Mouse (Mus musculus) hindbrain, embryonic 12.5 days (tissue): ENCODE data around the gene Map4. TPM values are rescaled to one million over a fixed set of nuclear protein-coding genes. Genes with fewer than 3 reads are reported as not detected.
"Not testable (repeated sequence)": the region's sequence is repeated elsewhere in the genome, so short reads cannot be mapped to it uniquely, and the experiment has no call there.

Experiments used
- ATAC-seq: fragments of 200-750 bp; cut with Nextera tagmentation; 2 replicates; pipeline ENCODE4 v1.8.0; 2017; ENCODE audit warnings: moderate TSS enrichment; ENCODE audit not compliant: low FRiP score
- H3K27ac ChIP-seq: fragments of 300-500 bp; sonication (generic); 2 replicates; pipeline ENCODE4 v1.5.1; 2016; ENCODE audit warnings: mild to moderate bottlenecking
- H3K27me3 ChIP-seq: fragments of 300-500 bp; sonication (generic); 2 replicates; pipeline ENCODE4 v1.6.1; 2016; ENCODE audit warnings: mild to moderate bottlenecking
- H3K36me3 ChIP-seq: fragments of 300-500 bp; sonication (generic); 2 replicates; pipeline ENCODE4 v1.6.1; 2016; ENCODE audit warnings: mild to moderate bottlenecking
- H3K4me1 ChIP-seq: fragments of 300-500 bp; sonication (generic); 2 replicates; pipeline ENCODE4 v1.6.1; 2016
- H3K4me2 ChIP-seq: fragments of 300-500 bp; sonication (generic); replicated peaks from 2 replicates; pipeline ENCODE4 v1.6.1; 2016; ENCODE audit warnings: mild to moderate bottlenecking
- H3K4me3 ChIP-seq: fragments of 300-500 bp; sonication (generic); 2 replicates; pipeline ENCODE4 v1.5.1; 2016; ENCODE audit warnings: mild to moderate bottlenecking
- H3K9ac ChIP-seq: fragments of 300-500 bp; sonication (generic); 2 replicates; pipeline ENCODE4 v1.6.1; 2016; ENCODE audit warnings: mild to moderate bottlenecking, moderate library complexity
- H3K9me3 ChIP-seq: fragments of 300-500 bp; sonication (generic); replicated peaks from 2 replicates; pipeline ENCODE4 v1.6.1; 2016; ENCODE audit warnings: mild to moderate bottlenecking
- WGBS: fragments of 180-500 bp; shearing (Covaris S2); methylation state at CpG from one replicate; pipeline ENCODE4 v1.1.7; 2016; 5-methylcytosine and 5-hydroxymethylcytosine counted together
- microRNA-seq: library from miRNA; unstranded; fragments of <30 nt; microRNA quantifications from one replicate; pipeline ENCODE4, GENCODE M21; 2017
- polyA plus RNA-seq: library from polyadenylated mRNA; unstranded; fragments of >200 nt; fragmentation: Nextera tagmentation; extraction: Ambion mirVana; gene quantifications from 2 replicates; pipeline ENCODE4 v1.2.1, GENCODE M21; 2016

Gene Map4
- polyA plus RNA-seq, 1 experiment from 2014 or later = 137 TPM

DNA sequence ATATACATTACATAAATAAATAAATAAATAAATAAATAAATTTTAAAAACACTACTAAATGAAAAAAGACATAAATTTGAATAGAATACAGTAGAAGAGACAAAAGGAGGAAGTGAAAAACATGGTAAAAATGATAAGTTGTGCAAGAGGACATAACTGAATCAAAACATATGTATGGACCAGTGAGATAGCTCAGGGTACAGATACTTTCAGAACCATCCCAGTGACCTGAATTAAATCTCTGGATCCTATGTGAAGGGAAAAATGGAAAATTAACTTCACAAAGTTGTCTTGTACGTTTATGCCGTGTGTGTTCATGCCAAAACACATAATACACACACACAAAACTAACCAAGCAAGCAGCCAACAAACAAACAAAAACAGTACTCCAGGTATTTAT is 192.1 kb downstream of the Map4 start:
- Histone ChIP-seq H3K9me3 (no peaks in the 10 kb centered on the region), H3K4me1 (peaks cover 9% of the 10 kb centered on the region), H3K4me3 (no peak overlapping the region), H3K27ac (no peak overlapping the region), H3K27me3 (no peaks in the 10 kb centered on the region), H3K9ac (no peak overlapping the region), H3K4me2 (no peak overlapping the region), H3K36me3 (no peaks in the 10 kb centered on the region)
- ATAC-seq = no peak
- WGBS = 87% methylated on average over 2 of the region's 2 CpGs

DNA sequence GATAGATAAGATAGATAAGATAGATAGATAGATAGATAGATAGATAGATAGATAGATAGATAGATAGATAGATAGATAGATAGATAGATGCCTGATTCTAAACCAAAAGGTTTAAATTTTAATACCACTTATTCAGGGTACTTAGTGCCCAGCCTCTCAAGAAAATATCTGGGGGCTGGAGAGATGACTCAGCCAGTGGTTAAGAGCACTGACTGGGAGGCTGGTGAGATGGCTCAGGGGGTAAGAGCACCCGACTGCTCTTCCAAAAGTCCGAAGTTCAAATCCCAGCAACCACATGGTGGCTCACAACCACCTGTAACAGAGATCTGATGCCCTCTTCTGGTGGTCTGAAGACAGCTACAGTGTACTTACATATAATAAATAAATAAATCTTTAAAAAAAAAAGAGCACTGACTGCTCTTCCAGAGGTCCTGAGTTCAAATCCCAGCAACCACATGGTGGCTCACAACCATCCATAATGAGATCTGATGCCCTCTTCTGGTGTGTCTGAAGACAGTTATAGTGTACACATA is 192.8 kb downstream of the Map4 start:
- H3K4me3 ChIP-seq, H3K4me2 ChIP-seq, H3K27me3 ChIP-seq, H3K9ac ChIP-seq, H3K27ac ChIP-seq, H3K36me3 ChIP-seq, H3K4me1 ChIP-seq, ATAC-seq, H3K9me3 ChIP-seq: not testable (repeated sequence)
- WGBS = 56% methylated on average over 2 of the region's 2 CpGs

- H3K27me3 ChIP-seq = no peaks in the 10 kb centered on the region
- no peaks in the 10 kb centered on the region for H3K9me3 ChIP-seq
- H3K27ac ChIP-seq = peak overlapping the region; percentile 93
- WGBS = 29% methylated on average over 10 of the region's 10 CpGs
- H3K4me1 ChIP-seq = peaks cover 26% of the 10 kb centered on the region
- ATAC-seq = no peak
- H3K9ac ChIP-seq = peak overlapping the region; percentile 92
- H3K4me3 ChIP-seq = peak overlapping the region; percentile 96
- peak overlapping the region; percentile 60 for H3K4me2 ChIP-seq
- peaks cover 13% of the 10 kb centered on the region for H3K36me3 ChIP-seq
Measured at GRCm38 (mm10) chr9:110130896-110131524, 199.8 kb downstream of the Map4 start.

GRCm38 (mm10) chr9:110131525-110132197 is 200.4 kb downstream of the Map4 start:
- ATAC-seq = peak; percentile 95
- Histone ChIP-seq H3K36me3 (peaks cover 20% of the 10 kb centered on the region), H3K4me3 (peak overlapping the region; percentile 96), H3K27ac (peak overlapping the region; percentile 93), H3K9ac (peak overlapping the region; percentile 92), H3K9me3 (no peaks in the 10 kb centered on the region), H3K4me2 (peak overlapping the region; percentile 60), H3K27me3 (no peaks in the 10 kb centered on the region), H3K4me1 (peaks cover 26% of the 10 kb centered on the region)
- under 1% methylated on average over 64 of the region's 64 CpGs for WGBS

- ATAC-seq = peak; percentile 73
- Histone ChIP-seq H3K4me2 (peak overlapping the region; percentile 60), H3K27me3 (no peaks in the 10 kb centered on the region), H3K27ac (peak overlapping the region; percentile 93), H3K9ac (peak overlapping the region; percentile 92), H3K9me3 (no peaks in the 10 kb centered on the region), H3K4me1 (peaks cover 26% of the 10 kb centered on the region), H3K4me3 (peak overlapping the region; percentile 96), H3K36me3 (peaks cover 25% of the 10 kb centered on the region)
- under 1% methylated on average over 36 of the region's 38 CpGs for WGBS
Measured at GRCm38 (mm10) chr9:110132201-110132605, 200.9 kb downstream of the Map4 start.

DNA sequence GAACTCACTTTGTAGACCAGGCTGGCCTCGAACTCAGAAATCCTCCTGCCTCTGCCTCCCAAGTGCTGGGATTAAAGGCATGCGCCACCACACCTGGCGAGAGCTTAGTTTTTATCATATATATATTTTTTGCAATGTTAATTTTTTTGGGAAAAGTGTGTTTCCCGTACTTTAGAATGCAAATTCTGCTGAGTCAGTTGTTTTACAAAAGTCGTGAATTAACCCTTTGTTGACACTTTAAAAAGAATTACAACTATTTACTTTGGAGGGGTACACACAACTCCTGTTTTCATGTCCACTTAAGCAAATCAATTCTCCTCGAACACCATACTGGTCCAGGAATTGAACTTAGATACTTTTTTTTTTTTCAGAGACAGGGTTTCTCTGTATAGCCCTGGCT is 201.7 kb downstream of the Map4 start:
- no peak for ATAC-seq
- 64% methylated on average over 6 of the region's 6 CpGs for WGBS
- Histone ChIP-seq H3K4me3 (peak overlapping the region; percentile 96), H3K27me3 (no peaks in the 10 kb centered on the region), H3K9ac (peak overlapping the region; percentile 92), H3K9me3 (no peaks in the 10 kb centered on the region), H3K4me2 (peak overlapping the region; percentile 60), H3K36me3 (peaks cover 26% of the 10 kb centered on the region), H3K27ac (no peak overlapping the region), H3K4me1 (peaks cover 26% of the 10 kb centered on the region)

Small RNA genes within 50 kb of the gene (microRNA-seq; reads per million reads assigned to microRNA genes)
- 3.0 reads per million, percentile 3 among the genes with 10 or more reads in this experiment for gene Mir7089

Other genes with a start within 250 kb of the Map4 start
- not detected in 2 replicates for gene Fbxw18, start 228.8 kb upstream of the Map4 start, polyA plus RNA-seq
- gene Fbxw26, start 185.4 kb upstream of the Map4 start, polyA plus RNA-seq = not detected in 2 replicates
- not detected in 2 replicates for gene Fbxw27, start 140.8 kb upstream of the Map4 start, polyA plus RNA-seq
- gene Spink8, start 119.2 kb upstream of the Map4 start, polyA plus RNA-seq = not detected in 2 replicates
- 60.4 and 68.7 TPM in 2 replicates for gene Nme6, start 98.7 kb upstream of the Map4 start, polyA plus RNA-seq
- gene Camp, start 81.8 kb upstream of the Map4 start, polyA plus RNA-seq = 1.9 and 2.0 TPM in 2 replicates
- gene Cdc25a, start 55.9 kb upstream of the Map4 start, polyA plus RNA-seq = 34.0 and 35.5 TPM in 2 replicates
- 211 and 225 TPM in 2 replicates for gene Smarcc1, start 186.2 kb downstream of the Map4 start, polyA plus RNA-seq
- 203 and 206 TPM in 2 replicates for gene Dhx30, start 186.4 kb downstream of the Map4 start, polyA plus RNA-seq